Mouse (Mus musculus): ENCODE results near the gene Kcnmb2.

DNA sequence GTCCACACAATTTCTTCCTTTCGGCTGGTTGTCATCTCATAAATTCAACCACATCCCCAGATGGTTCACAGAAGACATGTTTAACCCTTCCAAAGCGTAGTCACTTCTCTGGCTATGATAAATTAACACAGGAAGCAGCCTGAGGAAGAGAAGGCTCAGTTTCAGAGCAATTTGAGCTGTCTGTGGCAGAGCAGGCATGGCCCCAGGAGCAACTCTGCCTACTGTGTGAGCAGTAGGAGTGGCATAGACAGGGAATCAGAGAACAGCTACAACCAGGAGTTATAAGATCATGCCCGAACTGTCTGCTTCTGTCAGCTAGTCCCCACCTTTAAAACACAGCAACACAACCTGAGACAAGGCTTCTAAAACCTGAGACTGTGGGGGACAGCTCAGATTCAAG lies 219.4 kb downstream of the Kcnmb2 start:
- TF ChIP-seq POLR2A (IDR thresholded peaks at IDR 0.05; ENCODE audit: insufficient read depth, low read depth, low read length) (no peak), CTCF (IDR thresholded peaks at IDR 0.05; ENCODE audit: insufficient read depth, low read depth, low read length) (no peak)
